In genomic region chr5:146939109-146939796, GRCm38 (mm10) we compare ENCODE assay signal across 10 mouse cellular contexts. TPM values are rescaled to one million over a fixed set of nuclear protein-coding genes. Genes with fewer than 3 reads are reported as not detected.
DNase-seq lines count a peak whose midpoint lies in the region; ATAC-seq and TF ChIP-seq lines count a peak whose summit lies in the region.
"Had no signal": no experiment of that assay in that cellular context is flagged by ENCODE, and none has a peak within 500 bp of the region (broad histone marks: within the 10 kb centered on the region; RNA-seq: fewer than 3 reads in every experiment).

No protein-coding gene starts in this region.

- no peak overlapping the region for H3K4me3 ChIP-seq in cerebellum, adult 2 months (replicated peaks; ENCODE audit: insufficient read depth, low read depth, low read length)
- H3K4me3 ChIP-seq in liver, adult 2 months (ENCODE audit: insufficient read depth, low read depth, low read length): no peak overlapping the region
- H3K4me3 ChIP-seq in bone marrow, adult 2 months (replicated peaks; ENCODE audit: control insufficient read depth, low read depth, low read length): no peak overlapping the region
- H3K4me3 ChIP-seq: intestine, embryonic 15.5 days had no signal

- no peaks in the 10 kb centered on the region; the same call in 1 of the 2 replicates for H3K27me3 ChIP-seq in cerebellum, adult 2 months (ENCODE audit: control insufficient read depth, insufficient read depth, low read length)
- H3K27me3 ChIP-seq in liver, adult 2 months (ENCODE audit: control insufficient read depth, insufficient read depth, low read length): 0 out of 2 replicates have a peak, but pooled peaks cover 6% of the 10 kb centered on the region
- H3K27me3 ChIP-seq: intestine, embryonic 15.5 days had no signal

- 22% methylated on average over 16 of the region's 16 CpGs for WGBS in cerebellum, adult 2 months
- whole genome bisulfite sequencing in liver, adult 2 months: 88% methylated on average over 16 of the region's 16 CpGs
- WGBS in bone marrow, adult 2 months: 81% methylated on average over 16 of the region's 16 CpGs

- TF ChIP-seq CTCF in cerebellum, adult 2 months (IDR thresholded peaks at IDR 0.05; ENCODE audit: borderline replicate concordance, insufficient read depth, low read depth, low read length): 0 out of 2 replicates have a peak, but pooled peaks have one; percentile 16
- TF ChIP-seq CTCF in liver, adult 2 months (IDR thresholded peaks at IDR 0.05; ENCODE audit: low read depth, low read length): peak; percentile 17; the same call in 1 of the 2 replicates
- 0 out of 2 replicates have a peak, but pooled peaks have one; percentile 21 for TF ChIP-seq CTCF in bone marrow, adult 2 months (IDR thresholded peaks at IDR 0.05; ENCODE audit: control insufficient read depth, insufficient read depth, low read length)

- H3K4me1 ChIP-seq in cerebellum, adult 2 months (ENCODE audit: control insufficient read depth, insufficient read depth, low read length): no peaks in the 10 kb centered on the region
- no peaks in the 10 kb centered on the region for H3K4me1 ChIP-seq in liver, adult 2 months (ENCODE audit: control insufficient read depth, insufficient read depth, low read length)
- no peaks in the 10 kb centered on the region for H3K4me1 ChIP-seq in bone marrow, adult 2 months (ENCODE audit: control insufficient read depth, insufficient read depth, low read length)
- H3K4me1 ChIP-seq: intestine, embryonic 15.5 days had no signal

- ATAC-seq in megakaryocyte progenitor cell, adult 5-6 weeks (replicated peaks; ENCODE audit: poor library complexity): peak; percentile 64
- no peak for ATAC-seq in erythroblast, adult 5-6 weeks (replicated peaks; ENCODE audit: low FRiP score, poor library complexity, severe bottlenecking)
- ATAC-seq: intestine, embryonic 15.5 days had no signal

- H3K27ac ChIP-seq in cerebellum, adult 2 months (ENCODE audit: insufficient read depth, low read length): no peak overlapping the region
- H3K27ac ChIP-seq in liver, adult 2 months (replicated peaks; ENCODE audit: insufficient read depth, low read depth, low read length): no peak overlapping the region
- H3K27ac ChIP-seq in bone marrow, adult 2 months (ENCODE audit: control insufficient read depth, insufficient read depth, low read depth, low read length, poor library complexity): no peak overlapping the region
- H3K27ac ChIP-seq: intestine, embryonic 15.5 days had no signal

- no peak for DNase-seq in cerebellum, adult 2 months
- DNase-seq in cerebellum, adult 9-10 months: no peak
- DNase-seq in liver, adult 2 months (ENCODE audit: extremely low read depth, low read depth, low spot score): no peak
- no peak for DNase-seq in liver
- no peak for DNase-seq in spleen, postnatal 36 days (ENCODE audit: low spot score in 2 of 2)
- DNase-seq: thymus, postnatal 25 days had no signal

- H3K36me3 ChIP-seq in liver, adult 2 months (ENCODE audit: control insufficient read depth, insufficient read depth, low read length): no peaks in the 10 kb centered on the region
- H3K36me3 ChIP-seq: intestine, embryonic 15.5 days had no signal

- TF ChIP-seq POLR2A in cerebellum, adult 2 months (IDR thresholded peaks at IDR 0.05; ENCODE audit: borderline replicate concordance, insufficient read depth, low read length): no peak
- TF ChIP-seq POLR2A in liver, adult 2 months (IDR thresholded peaks at IDR 0.05; ENCODE audit: extremely low read depth, insufficient read depth, low read length): no peak
- no peak for TF ChIP-seq POLR2A in bone marrow, adult 2 months (IDR thresholded peaks at IDR 0.05; ENCODE audit: borderline replicate concordance, control insufficient read depth, low read depth, low read length)

- H3K9ac ChIP-seq in liver, adult 2 months (ENCODE audit: low read depth, low read length): no peak overlapping the region
- H3K9ac ChIP-seq: intestine, embryonic 15.5 days had no signal

- no peaks in the 10 kb centered on the region for H3K79me2 ChIP-seq in liver, adult 2 months (ENCODE audit: control insufficient read depth, insufficient read depth, low read length)

RNA-seq across cellular contexts. Expression of gene Gtf3a, which starts 9.2 kb away (rescaled TPM):
- 36.4 and 43.0 TPM in 2 replicates for polyA plus RNA-seq in cerebellum, adult 2 months (2012; rRNA removed)
- 12.2 and 15.6 TPM in 2 replicates for total RNA-seq in liver, adult 2 months (2014; rRNA removed)
- 15.3 and 17.9 TPM in 2 replicates for polyA plus RNA-seq in liver, adult 2 months (2012; rRNA removed)
- 11.9 and 19.4 TPM in 2 replicates for polyA plus RNA-seq in bone marrow, adult 2 months (2011; ENCODE audit: insufficient read depth, insufficient read length, low replicate concordance, missing spikeins)
- total RNA-seq in megakaryocyte progenitor cell, adult 5-6 weeks (2015): 115 and 127 TPM in 2 replicates
- total RNA-seq in megakaryocyte progenitor cell, adult 5-6 weeks (2017): 162 and 163 TPM in 2 replicates
- 5.0 and 46.5 TPM in 2 replicates for total RNA-seq in erythroblast, adult 5-6 weeks (2015; ENCODE audit: low replicate concordance)
- 22.2 and 23.8 TPM in 2 replicates for total RNA-seq in erythroblast, adult 5-6 weeks (2017; ENCODE audit: low replicate concordance)

RNA-seq across cellular contexts. Expression of gene Mtif3, which starts 24.3 kb away (rescaled TPM):
- polyA plus RNA-seq in cerebellum, adult 2 months (2012; rRNA removed): 21.9 and 23.4 TPM in 2 replicates
- total RNA-seq in liver, adult 2 months (2014; rRNA removed): 20.3 and 24.1 TPM in 2 replicates
- 17.4 and 17.5 TPM in 2 replicates for polyA plus RNA-seq in liver, adult 2 months (2012; rRNA removed)
- polyA plus RNA-seq in bone marrow, adult 2 months (2011; ENCODE audit: insufficient read depth, insufficient read length, low replicate concordance, missing spikeins): 4.3 and 12.3 TPM in 2 replicates
- total RNA-seq in megakaryocyte progenitor cell, adult 5-6 weeks (2015): 8.5 and 14.5 TPM in 2 replicates
- total RNA-seq in megakaryocyte progenitor cell, adult 5-6 weeks (2017): 27.3 and 38.0 TPM in 2 replicates
- 0.42 and 0.58 TPM in 2 replicates for total RNA-seq in erythroblast, adult 5-6 weeks (2015; ENCODE audit: low replicate concordance)
- total RNA-seq in erythroblast, adult 5-6 weeks (2017; ENCODE audit: low replicate concordance): 3.8 and 7.5 TPM in 2 replicates
